Mouse (Mus musculus) midbrain, embryonic 10.5 days (tissue): ENCODE results near the gene Slc46a2. TPM values are rescaled to one million over a fixed set of nuclear protein-coding genes. Genes with fewer than 3 reads are reported as not detected.

Experiments used
- DNase-seq: peaks from one replicate; pipeline ENCODE4 v3.0.0-alpha.2; 2017; ENCODE audit warnings: low spot score
- H3K27ac ChIP-seq: fragments of 300-500 bp; sonication (generic); replicated peaks from 2 replicates; pipeline ENCODE4 v1.5.1; 2016; ENCODE audit warnings: mild to moderate bottlenecking
- H3K27me3 ChIP-seq: fragments of 300-500 bp; sonication (generic); 2 replicates; pipeline ENCODE4 v1.6.1; 2016; ENCODE audit warnings: low read depth, mild to moderate bottlenecking; ENCODE audit not compliant: poor library complexity, severe bottlenecking
- H3K36me3 ChIP-seq: fragments of 300-500 bp; sonication (generic); 2 replicates; pipeline ENCODE4 v1.6.1; 2016; ENCODE audit warnings: mild to moderate bottlenecking, moderate library complexity
- H3K4me1 ChIP-seq: fragments of 300-500 bp; sonication (generic); 2 replicates; pipeline ENCODE4 v1.6.1; 2016
- H3K4me3 ChIP-seq: fragments of 300-500 bp; sonication (generic); 2 replicates; pipeline ENCODE4 v1.5.1; 2016; ENCODE audit warnings: mild to moderate bottlenecking, moderate library complexity
- H3K9me3 ChIP-seq: fragments of 300-500 bp; sonication (generic); replicated peaks from 2 replicates; pipeline ENCODE4 v1.6.1; 2016; ENCODE audit warnings: mild to moderate bottlenecking
- WGBS: fragments of 180-500 bp; shearing (Covaris S2); methylation state at CpG from one replicate; pipeline ENCODE4 v1.1.7; 2016; 5-methylcytosine and 5-hydroxymethylcytosine counted together
- polyA plus RNA-seq: library from polyadenylated mRNA; unstranded; fragments of >200 nt; fragmentation: Nextera tagmentation; extraction: Ambion mirVana; gene quantifications from 2 replicates; pipeline ENCODE4 v1.2.1, GENCODE M21; 2016

Slc46a2 gene
- polyA plus RNA-seq, 1 experiment from 2014 or later = not detected

DNA sequence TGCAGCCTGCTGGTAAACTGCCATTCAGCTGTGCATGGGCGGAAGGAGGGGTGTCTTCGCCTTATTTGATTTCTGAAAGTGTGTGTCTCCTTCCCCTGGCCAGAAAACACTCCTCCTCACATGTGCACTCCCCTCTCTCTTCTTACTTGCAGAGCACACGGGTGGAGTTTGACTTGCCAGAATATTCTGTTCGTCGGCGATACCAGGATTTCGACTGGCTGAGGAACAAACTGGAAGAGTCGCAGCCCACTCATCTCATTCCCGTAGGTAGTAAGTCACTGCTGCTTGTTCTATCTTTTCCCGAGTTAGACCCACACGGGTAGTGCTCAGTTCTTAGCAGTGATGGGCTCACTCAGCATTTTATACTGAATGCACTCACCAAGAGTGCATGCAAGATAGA lies 46.8 kb downstream of the Slc46a2 start:
- no peaks in the 10 kb centered on the region for H3K27me3 ChIP-seq
- no peak overlapping the region for H3K27ac ChIP-seq
- no peak overlapping the region for H3K4me3 ChIP-seq
- peaks cover 3% of the 10 kb centered on the region for H3K4me1 ChIP-seq
- H3K9me3 ChIP-seq = no peaks in the 10 kb centered on the region
- no peak for DNase-seq
- H3K36me3 ChIP-seq = peaks cover 3% of the 10 kb centered on the region; the same call in 1 of the 2 replicates
- whole genome bisulfite sequencing = 93% methylated on average over 11 of the region's 11 CpGs

DNA sequence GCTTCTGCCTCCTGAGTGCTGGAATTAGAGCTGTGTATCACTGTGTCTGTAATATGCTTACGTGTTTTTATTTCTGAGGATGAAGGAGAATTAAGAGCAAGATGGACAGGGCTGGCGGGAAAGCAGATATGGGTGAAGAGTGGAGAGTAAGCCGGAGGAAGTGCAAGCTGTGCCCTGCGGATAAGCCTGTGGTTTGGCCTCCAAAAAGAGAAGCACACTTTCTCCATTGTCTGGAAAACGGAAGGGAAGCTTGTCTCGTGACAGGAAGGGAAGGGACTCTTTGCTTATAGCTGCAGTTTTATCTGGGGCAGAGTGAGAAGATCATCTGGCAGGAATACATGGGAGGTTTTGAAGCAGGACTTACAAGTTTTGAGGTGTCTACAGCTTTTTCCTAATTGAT lies 51.0 kb downstream of the Slc46a2 start:
- peaks cover 2% of the 10 kb centered on the region; the same call in 1 of the 2 replicates for H3K36me3 ChIP-seq
- no peaks in the 10 kb centered on the region for H3K9me3 ChIP-seq
- H3K4me1 ChIP-seq = no peaks in the 10 kb centered on the region
- H3K27me3 ChIP-seq = no peaks in the 10 kb centered on the region
- no peak overlapping the region for H3K4me3 ChIP-seq
- no peak overlapping the region for H3K27ac ChIP-seq
- 73% methylated on average over 6 of the region's 6 CpGs for WGBS
- no peak for DNase-seq

DNA sequence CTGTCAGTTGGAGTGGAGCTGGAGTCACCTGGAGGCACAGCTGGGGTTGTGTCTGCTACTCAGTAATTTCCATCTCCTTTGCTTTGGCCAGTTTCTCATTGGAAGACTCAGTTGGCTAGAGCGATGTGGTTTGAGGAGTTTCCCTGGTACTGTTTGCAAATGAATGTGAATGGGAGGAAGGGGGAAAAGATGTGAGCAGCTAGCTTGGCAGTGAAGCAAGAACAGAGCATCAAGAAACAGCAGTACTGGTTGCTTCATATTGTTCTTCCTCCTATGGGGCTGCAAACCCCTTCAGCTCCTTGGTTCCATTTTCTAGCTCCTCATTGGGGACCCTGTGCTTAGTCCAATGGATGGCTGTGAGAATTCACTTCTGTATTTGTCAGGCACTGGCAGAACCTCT lies 52.5 kb downstream of the Slc46a2 start:
- Histone ChIP-seq H3K27me3 (no peaks in the 10 kb centered on the region), H3K36me3 (peaks cover 6% of the 10 kb centered on the region; the same call in 1 of the 2 replicates), H3K27ac (no peak overlapping the region), H3K4me3 (no peak overlapping the region), H3K9me3 (no peaks in the 10 kb centered on the region), H3K4me1 (no peaks in the 10 kb centered on the region)
- no peak for DNase-seq
- WGBS = 58% methylated on average over 1 of the region's 1 CpGs

DNA sequence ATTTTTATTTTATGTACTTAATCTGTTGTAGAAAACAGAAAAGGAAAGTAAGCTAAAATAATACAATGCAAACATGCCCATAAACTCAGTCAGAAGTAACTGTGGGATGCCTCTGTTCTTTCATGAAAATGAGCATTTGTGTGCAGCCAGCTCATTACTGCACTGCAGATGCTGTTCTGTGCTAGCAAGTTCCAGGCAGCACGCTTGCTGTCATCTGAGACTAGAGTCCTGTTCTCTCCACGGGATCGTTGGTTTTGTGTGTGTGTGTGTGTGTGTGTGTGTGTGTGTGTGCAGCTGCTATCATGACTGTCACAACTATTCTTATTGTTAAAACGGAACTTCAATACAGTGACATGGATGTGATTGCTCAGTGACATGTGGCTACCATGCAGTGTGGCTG lies 53.0 kb downstream of the Slc46a2 start:
- Histone ChIP-seq H3K36me3 (peaks cover 9% of the 10 kb centered on the region; the same call in 1 of the 2 replicates), H3K4me1 (no peaks in the 10 kb centered on the region), H3K27ac (no peak overlapping the region), H3K4me3 (no peak overlapping the region), H3K9me3 (no peaks in the 10 kb centered on the region), H3K27me3 (no peaks in the 10 kb centered on the region)
- 89% methylated on average over 4 of the region's 4 CpGs for WGBS
- DNase-seq = no peak

DNA sequence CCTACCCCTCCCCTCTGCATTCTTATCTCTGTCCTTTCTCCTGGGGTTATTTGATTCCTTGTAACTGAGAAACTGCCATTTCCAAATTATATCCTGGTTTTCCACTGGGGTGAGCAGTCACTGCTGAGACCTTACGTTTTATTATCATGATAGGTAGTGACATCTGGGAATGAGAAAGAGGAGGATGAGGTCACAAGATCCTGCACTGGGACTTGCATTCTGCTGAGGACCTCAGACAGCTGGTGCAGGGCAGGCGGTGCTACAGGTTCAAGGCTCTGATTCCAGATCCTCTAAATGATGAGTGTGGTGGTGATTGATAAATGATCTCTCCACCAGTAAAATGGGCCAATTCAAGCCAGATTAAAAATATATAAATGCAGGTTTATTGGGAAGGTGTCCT lies 54.4 kb downstream of the Slc46a2 start:
- H3K4me1 ChIP-seq = no peaks in the 10 kb centered on the region
- H3K27me3 ChIP-seq = no peaks in the 10 kb centered on the region
- DNase-seq = no peak
- H3K36me3 ChIP-seq = peaks cover 9% of the 10 kb centered on the region; the same call in 1 of the 2 replicates
- no peak overlapping the region for H3K27ac ChIP-seq
- 80% methylated on average over 2 of the region's 2 CpGs for WGBS
- no peak overlapping the region for H3K4me3 ChIP-seq
- H3K9me3 ChIP-seq = no peaks in the 10 kb centered on the region

DNA sequence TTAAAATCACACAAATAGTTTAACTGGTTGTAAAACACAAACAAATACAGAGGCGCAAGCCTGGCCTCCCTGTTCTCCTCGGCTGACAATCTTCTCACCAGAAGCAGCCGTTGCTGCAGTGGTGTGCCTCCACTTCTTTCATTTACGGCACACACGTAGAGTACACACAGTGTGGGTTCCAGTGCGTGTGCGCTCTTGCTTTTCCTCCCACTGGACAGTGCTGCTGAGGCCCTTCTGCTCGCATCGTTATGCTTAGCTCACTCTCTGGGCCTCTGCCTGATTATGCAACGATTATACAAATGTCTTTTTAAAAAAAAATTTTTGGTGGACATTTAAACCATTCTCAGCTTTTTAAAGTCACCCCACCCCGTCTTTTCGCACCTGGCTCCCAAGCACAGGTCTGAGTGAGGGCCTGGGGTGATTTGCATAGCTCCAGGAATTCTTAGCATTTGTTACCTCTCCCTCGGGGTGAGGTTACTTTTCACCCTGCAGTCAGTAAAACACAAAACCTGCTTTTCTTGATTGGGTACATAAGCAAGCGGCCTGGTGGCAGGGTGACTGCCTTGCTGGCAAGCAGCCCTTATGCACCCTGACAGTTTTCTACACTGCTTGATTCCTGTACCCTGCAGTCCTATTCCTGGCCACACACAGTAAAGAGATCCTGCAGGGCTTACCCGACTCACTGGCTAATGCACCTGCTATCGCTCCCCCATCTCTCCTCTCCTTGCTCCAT lies 55.0 kb downstream of the Slc46a2 start:
- Histone ChIP-seq H3K4me1 (no peaks in the 10 kb centered on the region), H3K9me3 (no peaks in the 10 kb centered on the region), H3K27ac (no peak overlapping the region), H3K4me3 (no peak overlapping the region), H3K36me3 (peaks cover 9% of the 10 kb centered on the region; the same call in 1 of the 2 replicates), H3K27me3 (no peaks in the 10 kb centered on the region)
- no peak for DNase-seq
- WGBS = 74% methylated on average over 16 of the region's 16 CpGs

Other genes with a start within 250 kb of the Slc46a2 start
- 107 and 110 TPM in 2 replicates for gene Inip, start 113.5 kb downstream of the Slc46a2 start, polyA plus RNA-seq
- 8.8 and 9.5 TPM in 2 replicates for gene Snx30, start 109.2 kb downstream of the Slc46a2 start, polyA plus RNA-seq
- not detected in 2 replicates for gene Mup4, start 45.7 kb upstream of the Slc46a2 start, polyA plus RNA-seq
- not detected in 2 replicates for gene Mup6, start 49.2 kb upstream of the Slc46a2 start, polyA plus RNA-seq
- gene Mup7, start 155.4 kb upstream of the Slc46a2 start, polyA plus RNA-seq = not detected in 2 replicates
- gene Mup2, start 239.2 kb upstream of the Slc46a2 start, polyA plus RNA-seq = not detected in 2 replicates